18 mouse cellular contexts compared by ENCODE assay signal in the genomic region with DNA sequence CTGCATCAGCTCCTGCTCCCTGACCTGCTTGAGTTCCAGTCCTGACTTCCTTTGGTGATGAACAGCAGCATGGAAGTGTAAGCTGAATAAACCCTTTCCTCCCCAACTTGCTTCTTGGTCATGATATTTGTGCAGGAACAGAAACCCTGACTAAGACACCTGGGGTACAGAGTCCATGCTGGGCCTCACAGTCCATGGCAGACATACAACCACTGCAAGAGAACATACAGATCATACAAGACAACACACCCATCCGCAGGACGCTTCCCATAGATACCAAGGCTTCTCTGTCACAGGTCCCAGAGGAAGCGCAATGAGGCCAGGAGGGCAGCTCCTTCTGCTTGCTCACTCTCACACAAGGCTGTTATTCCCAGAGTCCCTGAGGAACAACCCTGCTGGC. TPM values are rescaled to one million over a fixed set of nuclear protein-coding genes. Genes with fewer than 3 reads are reported as not detected.
A peak's percentile ranks its signal among the peaks of the same experiment; 100 is the strongest.
DNase-seq lines count a peak whose midpoint lies in the region; ATAC-seq and TF ChIP-seq lines count a peak whose summit lies in the region.
"Not testable (repeated sequence)": the region's sequence is repeated elsewhere in the genome, so short reads cannot be mapped to it uniquely, and the experiment has no call there.
"Had no signal": no experiment of that assay in that cellular context is flagged by ENCODE, and none has a peak within 500 bp of the region (broad histone marks: within the 10 kb centered on the region; RNA-seq: fewer than 3 reads in every experiment).

No protein-coding gene starts in this region.

- H3K27me3 ChIP-seq in MEL (ENCODE audit: control insufficient read depth in 1 of 2, insufficient read depth in 2 of 2, low read length in 2 of 2); embryonic facial prominence, embryonic 10.5 days (replicated peaks; ENCODE audit: low read depth, poor library complexity, severe bottlenecking); intestine, embryonic 16.5 days (replicated peaks; ENCODE audit: control insufficient read depth, insufficient read depth, low read length); intestine, postnatal 0 days (replicated peaks; ENCODE audit: control insufficient read depth, insufficient read depth, low read length); limb, embryonic 10.5 days (ENCODE audit: low read depth, poor library complexity, severe bottlenecking); testis, adult 2 months (ENCODE audit: control insufficient read depth, insufficient read depth, low read length): not testable (repeated sequence)

- peak; percentile 66; the same call in 1 of the 2 replicates for ATAC-seq in intestine, embryonic 16.5 days
- ATAC-seq in intestine, postnatal 0 days: peak; percentile 71

- not testable (repeated sequence) for TF ChIP-seq RAD21 in MEL (IDR thresholded peaks at IDR 0.05; ENCODE audit: low read depth, low read length)

- H3K9ac ChIP-seq in MEL (ENCODE audit: control insufficient read depth, low read depth, low read length, poor library complexity, severe bottlenecking): peak overlapping the region; percentile 76
- not testable (repeated sequence) for H3K9ac ChIP-seq in intestine, embryonic 16.5 days (ENCODE audit: low read depth, low read length); intestine, postnatal 0 days (ENCODE audit: low read depth, low read length)

- H3K9me3 ChIP-seq in MEL (replicated peaks; ENCODE audit: insufficient read depth, low read length); embryonic facial prominence, embryonic 10.5 days; intestine, embryonic 16.5 days (ENCODE audit: control insufficient read depth, low read length); intestine, postnatal 0 days (ENCODE audit: control insufficient read depth); limb, embryonic 10.5 days (replicated peaks): not testable (repeated sequence)

- H3K4me2 ChIP-seq in intestine, embryonic 16.5 days (ENCODE audit: low read depth, low read length); intestine, postnatal 0 days (replicated peaks; ENCODE audit: low read depth): not testable (repeated sequence)

- TF ChIP-seq EP300 in MEL (IDR thresholded peaks at IDR 0.05; ENCODE audit: low read depth in 1 of 2, low read length in 2 of 2): not testable (repeated sequence)

- H3K79me2 ChIP-seq in MEL (ENCODE audit: control insufficient read depth, insufficient read depth, low read length, poor library complexity): not testable (repeated sequence)

- peaks cover 9 to 25% of the 10 kb centered on the region in 2 experiments for H3K4me1 ChIP-seq in MEL (ENCODE audit: control insufficient read depth in 1 of 2, insufficient read depth in 2 of 2, low read length in 2 of 2)
- H3K4me1 ChIP-seq in embryonic facial prominence, embryonic 10.5 days: peaks cover 20% of the 10 kb centered on the region
- not testable (repeated sequence) for H3K4me1 ChIP-seq in intestine, embryonic 16.5 days (ENCODE audit: control insufficient read depth, insufficient read depth, low read length); intestine, postnatal 0 days (replicated peaks; ENCODE audit: control insufficient read depth, insufficient read depth, low read length); testis, adult 2 months (ENCODE audit: control insufficient read depth, insufficient read depth, low read length)
- H3K4me1 ChIP-seq in limb, embryonic 10.5 days: peaks cover 48% of the 10 kb centered on the region

- peak; percentile 29 for DNase-seq in MEL (ENCODE audit: low read depth, low spot score)
- DNase-seq in embryonic facial prominence, embryonic 10.5 days (ENCODE audit: low spot score); limb, embryonic 10.5 days (ENCODE audit: low spot score): not testable (repeated sequence)
- peak; percentile 60 for DNase-seq in heart, adult 11 months

- not testable (repeated sequence) for H3K4me3 ChIP-seq in MEL (ENCODE audit: control insufficient read depth in 1 of 2, insufficient read depth in 1 of 2, low read depth in 2 of 2, low read length in 2 of 2); embryonic facial prominence, embryonic 10.5 days; intestine, embryonic 16.5 days (ENCODE audit: low read length); intestine, postnatal 0 days (ENCODE audit: low read depth, low read length); limb, embryonic 10.5 days
- H3K4me3 ChIP-seq in testis, adult 2 months (ENCODE audit: control insufficient read depth, low read depth, low read length): peak overlapping the region; percentile 93

- not testable (repeated sequence) for TF ChIP-seq POLR2A in MEL (IDR thresholded peaks at IDR 0.05; ENCODE audit: control insufficient read depth in 1 of 2, insufficient read depth in 1 of 2, low read depth in 1 of 2, low read length in 2 of 2, poor library complexity in 1 of 2); testis, adult 2 months (IDR thresholded peaks at IDR 0.05; ENCODE audit: control insufficient read depth, low read depth, low read length)

- 83% methylated on average over 3 of the region's 3 CpGs for WGBS in embryonic facial prominence, embryonic 10.5 days
- 82% methylated on average over 3 of the region's 3 CpGs for WGBS in intestine, embryonic 16.5 days
- 60% methylated on average over 3 of the region's 3 CpGs for WGBS in intestine, postnatal 0 days
- WGBS in limb, embryonic 10.5 days: 92% methylated on average over 3 of the region's 3 CpGs

- not testable (repeated sequence) for H3K36me3 ChIP-seq in MEL (ENCODE audit: control insufficient read depth in 1 of 2, insufficient read depth in 2 of 2, low read length in 2 of 2); embryonic facial prominence, embryonic 10.5 days (replicated peaks); intestine, embryonic 16.5 days (ENCODE audit: control insufficient read depth, insufficient read depth, low read length); intestine, postnatal 0 days (ENCODE audit: control insufficient read depth, insufficient read depth); limb, embryonic 10.5 days; testis, adult 2 months (ENCODE audit: control insufficient read depth, insufficient read depth, low read length)

- peak overlapping the region; percentile 91 for H3K27ac ChIP-seq in MEL (ENCODE audit: control insufficient read depth, low read depth, low read length)
- peak overlapping the region; percentile 10; the same call in 1 of the 2 replicates for H3K27ac ChIP-seq in embryonic facial prominence, embryonic 10.5 days (replicated peaks)
- not testable (repeated sequence) for H3K27ac ChIP-seq in intestine, embryonic 16.5 days (ENCODE audit: low read length); intestine, postnatal 0 days (ENCODE audit: low read depth, low read length); testis, adult 2 months (ENCODE audit: control insufficient read depth, insufficient read depth, low read depth, low read length)
- 0 out of 2 replicates have a peak overlapping the region, but pooled peaks have one; percentile 10 for H3K27ac ChIP-seq in limb, embryonic 10.5 days

- not testable (repeated sequence) for TF ChIP-seq CTCF in MEL (IDR thresholded peaks at IDR 0.05 in 2 of 3, conservative IDR thresholded peaks at IDR 0.05 in 1 of 3; ENCODE audit: control insufficient read depth in 1 of 3, insufficient read depth in 1 of 3, low read depth in 2 of 3, low read length in 3 of 3, poor library complexity in 1 of 3, severe bottlenecking in 1 of 3); intestine, postnatal 0 days (IDR thresholded peaks at IDR 0.05; ENCODE audit: low read depth); testis, adult 2 months (IDR thresholded peaks at IDR 0.05; ENCODE audit: control insufficient read depth, insufficient read depth, insufficient replicate concordance, low read depth, low read length)

RNA-seq across cellular contexts. Expression of gene Cldn14, which starts 28.3 kb away (rescaled TPM):
- 0.13 TPM in 1 of 2 replicates, not detected in the other for total RNA-seq in MEL (2012; rRNA removed)
- not detected for polyA plus RNA-seq in MEL (2012; ENCODE audit: insufficient read depth in 1 of 2, insufficient read length in 2 of 2, low read depth in 1 of 2, low replicate concordance in 2 of 2, missing spikeins in 1 of 2)
- polyA plus RNA-seq in embryonic facial prominence, embryonic 10.5 days (2016; fragmentation: Nextera tagmentation; extraction: Ambion mirVana): not detected in 2 replicates
- polyA plus RNA-seq in intestine, embryonic 16.5 days (2015; fragmentation: Nextera tagmentation; extraction: Ambion mirVana): 0.58 and 0.61 TPM in 2 replicates
- polyA plus RNA-seq in intestine, postnatal 0 days (2015; fragmentation: Nextera tagmentation; extraction: Ambion mirVana): 2.3 and 2.4 TPM in 2 replicates
- polyA plus RNA-seq in limb, embryonic 10.5 days (2016; fragmentation: Nextera tagmentation; extraction: Ambion mirVana): not detected in 2 replicates
- 1.0 and 2.3 TPM in 2 replicates for polyA plus RNA-seq in testis, adult 2 months (2012; rRNA removed)
- total RNA-seq: adrenal gland, adult 18-20 months; adrenal gland, adult 2 months; adrenal gland, adult 8-10 months; adrenal gland, postnatal 25 days; adrenal gland, postnatal 36 days; G1E had no signal
- polyA plus RNA-seq: activated CD4-positive, CD25-positive, alpha-beta regulatory T cell, adult 4 months; brain, embryonic 14.5 days; C2C12; CD4-positive, CD25-positive, alpha-beta regulatory T cell, adult 4 months; G1E; Patski had no signal
